Mouse (Mus musculus) heart, postnatal 0 days (tissue): ENCODE measurements around the gene Ttc23l.

Experiments used
- CTCF ChIP-seq: IDR thresholded peaks from 2 replicates; pipeline ENCODE4 v1.5.1; 2016; ENCODE audit warnings: antibody characterized with exemption, control low read depth, low read depth
- EP300 ChIP-seq: IDR thresholded peaks from 2 replicates; pipeline ENCODE4 v1.6.1; 2016; ENCODE audit warnings: antibody characterized with exemption, low read depth

GRCm38 (mm10) chr15:10566486-10566885, 8.0 kb upstream of the Ttc23l start:
- TF ChIP-seq EP300: no peak
- TF ChIP-seq CTCF: no peak
